Mouse (Mus musculus) heart, adult 18-20 months (tissue): Measurements from ENCODE around the gene Phf21b. TPM values are rescaled to one million over a fixed set of nuclear protein-coding genes. Genes with fewer than 3 reads are reported as not detected.

Experiments
- total RNA-seq, 2 experiments: library from RNA; stranded (reverse); gene quantifications; 2 replicates each; pipeline ENCODE4 v1.2.3; 2021

The Phf21b gene
- total RNA-seq, 2 experiments from 2014 or later = 0.92 to 1.9 TPM

Other genes starting within 250 kb of the Phf21b start
- 1 to 10 TPM; 4.3 to 6.2 TPM for gene Prr5, start 186.4 kb downstream of the Phf21b start, total RNA-seq
- gene Arhgap8, start 136.0 kb downstream of the Phf21b start, total RNA-seq = 1 to 10 TPM; 1.4 TPM
- under 1 TPM; 0.08 to 0.10 TPM for gene Gm29666, start 64.0 kb upstream of the Phf21b start, total RNA-seq
- 10 to 100 TPM; 15.5 to 17.7 TPM for gene Nup50, start 67.4 kb upstream of the Phf21b start, total RNA-seq
- gene 5031439G07Rik, start 132.5 kb upstream of the Phf21b start, total RNA-seq = 10 to 100 TPM; 30.6 to 34.7 TPM
- gene Upk3a, start 161.1 kb upstream of the Phf21b start, total RNA-seq = not detected
- 1 to 10 TPM; 7.3 to 8.2 TPM for gene Fam118a, start 172.9 kb upstream of the Phf21b start, total RNA-seq